Mouse (Mus musculus) urinary bladder, adult 2 months (tissue): ENCODE results near the gene Olfr139. TPM values are rescaled to one million over a fixed set of nuclear protein-coding genes. Genes with fewer than 3 reads are reported as not detected.

Experiments used
- DNase-seq: peaks from one replicate; pipeline ENCODE4 v3.0.0; 2022; ENCODE audit warnings: low spot score
- polyA plus RNA-seq: library from polyadenylated mRNA; depleted of rRNA; stranded (reverse); fragments of >200 nt; gene quantifications from 2 replicates; pipeline ENCODE4 v1.2.3, GENCODE M21; 2012; rRNA removed

Olfr139 gene
- polyA plus RNA-seq = not detected in 2 replicates

DNA sequence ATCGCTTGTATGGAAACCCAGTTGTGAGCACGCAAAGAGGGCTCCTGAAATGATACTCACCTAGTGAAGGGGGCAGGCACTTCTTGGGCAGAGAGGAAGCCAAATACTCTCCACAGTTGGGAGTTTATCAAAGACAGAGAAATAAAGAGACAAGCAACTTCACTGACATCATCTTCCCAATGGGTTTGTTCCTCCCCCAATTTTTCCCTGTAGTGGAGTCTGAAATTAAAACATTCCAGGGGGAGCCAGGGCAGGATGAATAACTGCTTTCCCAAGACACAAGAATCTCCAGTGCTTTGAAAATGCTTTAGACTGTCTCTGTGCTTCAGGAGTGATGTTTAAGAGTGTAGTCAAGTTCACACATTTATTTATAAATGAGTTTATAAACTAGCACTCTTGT, at the start of gene Olfr139, which contains the start of gene Olfr399:
TSS of gene Olfr139 (minus strand) at position 101 of the 400 bp plus-strand sequence.
TSS of gene Olfr399 (minus strand) at position 165 of the 400 bp plus-strand sequence.
- no peak for DNase-seq

DNA sequence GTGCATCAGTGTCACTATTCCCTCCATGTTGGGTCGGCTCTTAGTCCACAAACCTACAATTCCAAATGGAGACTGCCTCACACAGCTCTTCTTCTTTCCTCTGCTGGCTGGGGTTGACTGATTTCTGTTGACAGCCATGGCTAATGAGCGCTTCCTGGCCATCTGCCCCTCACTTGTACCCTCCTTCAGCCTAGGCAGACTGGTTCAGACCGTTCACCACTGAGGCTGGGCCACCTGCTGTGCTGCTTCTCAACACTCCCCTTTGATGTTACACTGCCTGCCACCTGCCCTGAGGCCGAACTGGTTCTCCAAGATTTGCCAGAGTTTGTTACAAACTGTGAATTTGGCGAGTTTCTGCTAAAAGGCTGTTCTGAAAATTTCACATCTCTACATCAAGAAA, 48.7 kb upstream of the Olfr139 start:
- DNase-seq = no peak

DNA sequence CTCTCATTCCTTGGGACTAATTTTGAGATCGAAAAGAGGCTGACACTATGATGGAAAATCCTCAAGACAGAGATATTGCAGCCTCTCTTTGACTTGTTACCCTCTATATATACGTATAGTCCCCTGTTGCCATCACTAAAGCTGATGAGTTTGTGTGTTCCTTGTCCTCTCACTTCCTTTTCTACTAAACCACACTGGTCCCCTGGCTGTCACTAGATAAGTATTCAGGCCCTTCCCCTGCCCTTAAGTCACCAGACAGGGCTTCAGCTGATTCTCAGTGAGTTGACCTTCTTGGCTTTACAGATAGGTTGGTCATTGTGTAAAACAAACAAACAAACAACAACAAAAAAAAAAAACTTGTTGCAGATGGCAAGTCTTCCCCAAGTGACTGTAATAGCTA, 45.2 kb upstream of the Olfr139 start:
- no peak for DNase-seq

DNA sequence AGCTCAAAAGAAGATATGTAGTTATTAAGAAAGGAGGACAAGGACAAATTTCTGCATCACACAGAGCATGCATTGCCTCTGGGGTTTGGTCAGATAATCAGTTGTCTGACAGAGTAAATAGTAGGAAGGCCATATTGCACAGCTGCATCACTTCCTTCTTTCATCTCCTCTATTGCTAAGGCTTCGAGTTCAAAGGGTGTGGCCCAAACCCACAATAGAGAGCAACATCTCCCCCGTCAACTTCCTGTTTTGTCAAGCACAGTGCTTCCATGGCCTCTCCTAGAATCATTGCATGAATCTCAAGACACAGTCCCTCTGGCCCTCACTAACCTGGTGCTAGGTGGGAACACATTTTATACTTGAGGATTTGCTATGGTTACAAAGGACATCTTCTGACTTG, 44.4 kb upstream of the Olfr139 start:
- DNase-seq = no peak

DNA sequence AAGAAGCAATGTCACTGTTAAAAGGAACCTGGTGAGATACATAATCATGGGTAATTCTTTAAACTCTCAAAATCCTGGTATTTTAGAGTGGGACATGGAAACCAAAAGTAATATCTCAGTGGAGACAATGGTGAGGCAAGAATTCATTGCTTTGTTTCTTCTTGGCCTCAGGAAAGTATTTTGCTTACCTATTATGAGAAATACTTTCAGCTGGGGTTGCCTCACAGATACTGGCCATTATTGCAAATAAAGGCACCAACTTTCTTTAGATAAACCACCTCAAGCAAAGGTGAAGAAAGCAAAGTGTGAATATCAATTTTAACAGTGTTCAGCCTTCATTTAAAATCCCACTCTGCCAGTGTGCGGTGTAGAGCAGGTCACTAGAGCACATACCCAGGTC, 13.3 kb upstream of the Olfr139 start, which contains the start of gene Zfp616:
TSS of gene Zfp616 (plus strand) at position 301 of the 400 bp plus-strand sequence.
- DNase-seq = no peak

DNA sequence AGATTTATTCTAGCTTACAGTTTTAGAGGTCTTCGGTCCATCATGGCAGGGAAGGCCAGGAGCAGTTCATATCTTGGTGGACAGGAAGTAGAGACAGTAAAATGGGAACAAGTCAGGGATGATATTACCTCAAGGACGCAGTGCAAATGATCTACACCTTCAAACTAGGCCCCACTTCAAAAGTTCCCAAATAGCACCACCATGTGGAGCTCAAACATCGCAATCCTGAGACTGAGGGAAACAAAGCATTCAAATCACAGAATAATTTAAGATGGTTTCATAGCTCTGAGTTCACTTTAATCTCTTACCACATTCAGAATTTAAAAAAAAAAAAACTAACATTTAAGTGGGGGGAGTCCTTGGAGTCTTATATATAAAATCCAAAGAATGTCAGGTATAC, 5.0 kb downstream of the Olfr139 start:
- DNase-seq = no peak

Other genes starting within 250 kb of the Olfr139 start
- gene Olfr392, start 239.5 kb downstream of the Olfr139 start, polyA plus RNA-seq = not detected in 2 replicates
- gene Olfr393, start 205.1 kb downstream of the Olfr139 start, polyA plus RNA-seq = not detected in 2 replicates
- gene Olfr394, start 165.8 kb downstream of the Olfr139 start, polyA plus RNA-seq = not detected in 2 replicates
- gene Olfr395, start 147.3 kb downstream of the Olfr139 start, polyA plus RNA-seq = not detected in 2 replicates
- gene Olfr23, start 119.9 kb downstream of the Olfr139 start, polyA plus RNA-seq = not detected in 2 replicates
- gene Olfr397, start 95.7 kb downstream of the Olfr139 start, polyA plus RNA-seq = not detected in 2 replicates
- gene Olfr398, start 66.1 kb downstream of the Olfr139 start, polyA plus RNA-seq = not detected in 2 replicates
- gene Olfr399, start 64 bp upstream of the Olfr139 start, polyA plus RNA-seq = not detected in 2 replicates
- not detected in 2 replicates for gene Zfp616, start 13.4 kb upstream of the Olfr139 start, polyA plus RNA-seq
- gene Olfr401, start 57.2 kb upstream of the Olfr139 start, polyA plus RNA-seq = not detected in 2 replicates
- gene Olfr402, start 97.0 kb upstream of the Olfr139 start, polyA plus RNA-seq = not detected in 2 replicates
- gene Olfr403, start 129.7 kb upstream of the Olfr139 start, polyA plus RNA-seq = not detected in 2 replicates
- gene Olfr43, start 154.8 kb upstream of the Olfr139 start, polyA plus RNA-seq = not detected in 2 replicates
- not detected in 2 replicates for gene Olfr406, start 203.3 kb upstream of the Olfr139 start, polyA plus RNA-seq
- gene Olfr59, start 227.2 kb upstream of the Olfr139 start, polyA plus RNA-seq = not detected in 2 replicates